Mouse (Mus musculus) testis, postnatal 14 days (tissue): ENCODE measurements around the gene Ank3.
"Not testable (repeated sequence)": the region's sequence is repeated elsewhere in the genome, so short reads cannot be mapped to it uniquely, and the experiment has no call there.

Source experiments
- DNase-seq: peaks from one replicate; pipeline ENCODE4 v3.0.0; 2021; ENCODE audit warnings: low spot score

Gene Ank3

DNA sequence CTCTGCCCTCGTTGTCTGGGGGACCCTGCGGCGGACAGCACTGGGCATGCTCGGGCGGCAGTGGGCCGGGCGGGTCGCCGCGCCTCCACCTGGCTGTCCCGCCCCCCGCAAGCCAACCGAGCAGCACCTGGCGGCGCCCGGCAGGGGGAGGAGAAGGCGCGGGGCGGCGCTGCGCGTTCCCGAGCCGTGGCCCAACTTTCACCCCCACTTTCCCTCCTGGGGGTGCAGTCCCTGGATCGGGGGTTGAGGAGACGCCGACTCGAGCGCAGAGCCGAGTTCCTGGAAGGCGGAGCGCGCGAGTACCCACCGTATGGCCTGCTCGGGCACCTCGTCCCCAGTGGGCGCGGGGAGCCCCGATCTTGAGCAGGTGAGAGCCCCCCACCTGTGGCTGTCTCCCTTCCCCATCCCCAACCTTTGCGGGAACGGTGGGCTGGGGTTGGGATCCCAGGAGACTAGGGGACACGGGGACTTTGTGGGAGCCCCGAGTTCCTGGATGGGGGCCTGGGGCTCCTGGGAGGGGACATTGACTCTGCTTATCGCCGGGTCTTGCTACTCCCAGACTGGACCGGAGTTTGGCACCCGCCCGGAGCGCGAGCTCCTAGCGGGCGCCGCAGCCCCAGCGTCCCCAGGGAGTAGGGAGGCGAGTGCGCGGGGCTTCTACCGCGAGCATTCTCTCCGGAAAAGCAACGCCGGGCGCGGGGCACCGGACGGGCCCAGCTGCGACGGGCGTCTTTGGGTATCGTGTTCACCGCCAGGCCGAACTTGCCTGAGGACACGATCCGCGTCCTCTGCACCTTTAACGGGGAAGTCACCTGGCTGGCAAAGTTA is at the start of gene Ank3:
TSS of gene Ank3 (plus strand) at position 11 of the 828 bp plus-strand sequence.
- peak; percentile 17 for DNase-seq

GRCm38 (mm10) chr10:69351071-69351841 is 47.3 kb upstream of the Ank3 start:
- no peak for DNase-seq

DNA sequence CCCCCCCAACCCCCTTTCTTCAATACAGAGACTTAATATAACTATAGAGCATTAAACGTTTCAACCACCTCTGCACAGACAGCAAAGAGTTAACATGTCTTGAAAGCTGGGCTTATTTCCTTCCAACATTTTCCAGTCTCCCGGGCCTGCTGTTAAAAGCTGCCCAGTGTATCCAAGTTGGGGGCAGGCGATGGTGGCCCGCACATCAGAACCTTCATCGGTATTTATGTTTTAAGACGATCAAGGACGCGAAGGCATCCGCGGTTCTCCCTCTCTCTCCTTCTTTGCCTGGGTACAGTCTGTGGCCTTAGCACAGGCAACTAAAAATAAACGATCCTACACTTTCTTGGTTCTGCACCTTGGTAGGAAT is 46.7 kb upstream of the Ank3 start:
- DNase-seq, result no peak

DNA sequence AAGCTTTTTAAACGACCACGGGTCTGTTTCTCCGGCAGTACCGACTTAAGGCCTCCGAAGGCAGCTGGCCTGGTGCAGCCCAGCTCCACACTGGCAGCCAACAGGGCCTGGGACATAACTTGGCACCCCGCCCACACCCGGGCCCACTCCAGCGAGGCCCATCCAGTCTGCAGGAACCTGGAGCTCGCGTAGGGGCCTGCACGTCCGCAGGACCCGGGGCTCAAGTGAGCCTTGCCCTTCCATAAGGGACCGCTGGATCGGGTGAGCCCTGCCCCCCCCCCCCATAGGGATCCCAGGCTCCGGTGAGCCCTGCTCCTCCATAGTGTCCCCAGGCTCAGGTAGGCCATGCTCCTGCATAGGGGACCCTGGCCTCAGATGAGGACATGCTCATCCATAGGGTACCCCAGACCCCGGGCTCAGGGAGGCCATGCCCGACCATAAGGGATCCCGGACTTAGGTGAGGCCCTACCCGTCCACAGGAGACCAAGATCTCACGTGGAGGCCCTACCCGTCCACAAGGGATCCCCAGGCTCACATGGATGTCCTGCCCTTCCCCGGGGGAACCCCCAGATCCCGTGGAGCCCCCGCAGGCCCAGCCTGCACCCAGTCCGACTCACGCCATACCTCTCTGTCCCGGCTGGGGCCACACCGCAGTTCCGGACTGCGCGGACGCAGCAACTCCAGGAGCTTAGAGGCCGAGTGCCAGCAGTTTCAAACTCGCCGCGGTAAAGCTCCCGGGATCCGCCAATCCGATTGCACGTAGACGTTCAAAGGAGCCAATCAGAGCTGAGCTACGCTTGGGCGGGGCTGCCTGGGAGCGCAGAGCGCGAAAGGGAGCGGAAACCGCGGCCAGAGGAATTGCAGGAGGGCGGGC is 46.1 kb upstream of the Ank3 start, which contains the start of gene Cdk1:
TSS of gene Cdk1 (minus strand) at position 727 of the 874 bp plus-strand sequence.
- peak; percentile 98 for DNase-seq

- not testable (repeated sequence) for DNase-seq
Measured at GRCm38 (mm10) chr10:69353086-69353479, 45.5 kb upstream of the Ank3 start.

- no peak for DNase-seq
Measured at GRCm38 (mm10) chr10:69359666-69360065, 38.9 kb upstream of the Ank3 start.

GRCm38 (mm10) chr10:69366208-69366607 is 32.4 kb upstream of the Ank3 start:
- peak; percentile 41 for DNase-seq

DNA sequence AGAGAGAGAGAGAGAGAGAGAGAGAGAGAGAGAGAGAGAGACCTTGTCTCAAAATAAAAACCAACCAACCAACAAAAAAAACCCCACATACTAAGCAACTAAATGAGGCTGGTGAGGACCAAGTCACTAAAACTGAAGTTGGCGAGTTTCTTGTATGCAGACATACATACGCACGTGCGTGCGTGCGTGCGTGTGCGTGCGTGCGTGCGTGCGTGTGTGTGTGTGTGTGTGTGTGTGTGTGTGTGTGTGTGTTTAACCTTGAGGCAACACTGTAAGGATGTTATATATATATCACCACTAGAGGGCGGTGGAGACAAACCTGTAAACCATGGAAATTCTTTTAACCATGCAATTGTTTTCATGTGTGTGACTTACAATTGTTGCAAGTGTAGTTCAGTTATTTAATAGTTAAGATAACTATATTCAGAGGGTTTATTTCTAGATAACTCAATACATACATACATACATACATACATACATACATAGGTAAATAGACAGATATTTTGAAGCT is 31.6 kb upstream of the Ank3 start:
- DNase-seq, result no peak

GRCm38 (mm10) chr10:69369321-69369720 is 29.3 kb upstream of the Ank3 start:
- no peak for DNase-seq

DNA sequence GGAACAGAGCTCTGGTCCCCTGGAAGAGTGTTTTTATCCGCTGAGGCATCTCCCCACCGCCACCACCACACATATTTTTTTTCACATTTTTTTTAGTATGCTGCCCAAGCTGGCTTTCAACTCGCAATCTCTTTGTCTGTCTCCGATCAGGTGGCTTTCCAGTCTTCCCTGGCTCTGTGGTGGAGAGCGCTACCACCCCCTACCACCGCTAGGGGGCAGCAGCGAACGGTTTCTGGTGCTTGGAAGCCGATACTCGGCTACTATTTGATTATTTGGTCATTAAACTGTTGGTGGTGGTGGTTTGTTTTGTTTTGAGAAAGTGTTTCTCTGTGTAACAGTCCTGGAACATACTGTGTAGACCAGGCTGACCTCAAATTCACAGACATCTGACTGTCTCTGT is 27.1 kb upstream of the Ank3 start:
- DNase-seq, result peak; percentile 25

DNA sequence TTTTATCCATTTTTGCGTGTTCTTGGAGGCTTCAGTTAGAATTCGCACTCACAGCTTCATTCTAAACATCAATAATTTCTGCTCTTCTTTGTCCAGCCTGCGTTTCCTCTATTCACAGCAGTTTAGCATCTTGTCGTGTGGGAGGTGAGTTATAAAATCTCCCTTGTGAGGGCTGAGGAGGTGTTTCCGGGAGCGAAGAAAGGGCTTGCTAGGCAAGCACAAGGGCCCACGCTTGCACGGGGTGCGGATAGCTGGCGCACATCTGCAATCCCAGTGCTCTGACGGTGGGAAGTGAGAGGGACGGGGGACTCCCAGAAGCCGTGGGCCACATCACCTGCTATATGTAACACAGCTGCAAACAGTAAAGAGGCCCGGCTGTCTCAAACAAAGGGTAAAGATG is 26.5 kb upstream of the Ank3 start:
- DNase-seq, result no peak

DNA sequence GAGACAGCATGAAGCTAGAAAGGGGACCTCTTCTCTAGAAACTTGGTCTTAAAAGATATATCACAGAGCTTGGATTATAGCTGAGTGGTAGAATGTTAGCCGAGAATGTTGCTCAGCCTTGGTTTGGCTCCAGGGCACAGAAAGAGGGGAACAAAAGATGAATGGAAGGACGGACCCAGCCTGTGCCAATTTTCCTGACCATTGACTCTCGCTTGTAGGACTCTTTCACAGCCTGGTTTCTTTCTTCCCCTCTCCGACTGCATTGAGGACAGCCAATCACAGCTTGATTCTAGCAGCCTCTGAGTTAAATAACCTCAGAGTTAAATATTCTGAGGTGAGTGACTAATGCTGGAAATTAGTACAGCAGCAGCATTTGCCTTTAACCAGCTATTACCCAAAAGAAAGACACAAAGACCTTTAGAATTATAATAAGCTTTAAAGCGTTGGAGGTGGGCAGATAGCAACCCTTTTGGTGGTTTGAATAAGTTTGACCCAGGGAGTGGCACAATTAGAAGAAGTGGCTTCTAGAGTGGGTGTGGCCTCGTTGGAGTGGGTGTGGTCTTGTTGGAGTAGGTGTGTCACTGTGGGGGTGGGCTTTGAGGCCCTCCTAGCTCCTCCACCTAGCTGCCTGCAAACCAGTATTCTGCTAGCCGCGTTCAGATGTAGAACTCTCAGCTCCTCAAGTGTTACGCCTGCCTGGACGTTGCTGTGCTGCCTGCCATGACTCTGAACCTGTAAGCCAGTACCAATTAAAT is 24.6 kb upstream of the Ank3 start:
- no peak for DNase-seq

GRCm38 (mm10) chr10:69375154-69375553 is 23.4 kb upstream of the Ank3 start:
- DNase-seq, result no peak

GRCm38 (mm10) chr10:69383186-69383585 is 15.4 kb upstream of the Ank3 start:
- no peak for DNase-seq

GRCm38 (mm10) chr10:69384640-69385039 is 13.9 kb upstream of the Ank3 start:
- DNase-seq, result no peak

DNA sequence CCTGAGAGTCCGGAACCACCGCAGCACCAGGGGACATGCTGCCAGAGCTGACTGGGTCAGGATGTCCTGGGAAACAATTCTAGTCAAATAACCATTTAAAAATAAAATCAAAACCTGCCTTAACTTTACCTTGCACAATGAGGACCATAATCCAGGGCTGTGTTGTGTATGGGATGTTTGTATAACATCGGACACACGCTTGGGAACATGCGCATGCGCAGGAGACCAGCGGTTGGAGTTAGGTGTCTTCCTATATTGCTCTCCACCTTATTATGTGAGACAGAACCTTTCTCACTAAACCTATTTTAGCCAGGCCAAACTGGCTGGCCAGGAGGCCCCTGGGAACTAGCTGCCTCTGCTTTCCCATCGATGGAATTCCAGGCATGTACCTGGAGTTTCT is 13.4 kb upstream of the Ank3 start:
- no peak for DNase-seq

- no peak for DNase-seq
Measured at GRCm38 (mm10) chr10:69386767-69387166, 11.8 kb upstream of the Ank3 start.

DNA sequence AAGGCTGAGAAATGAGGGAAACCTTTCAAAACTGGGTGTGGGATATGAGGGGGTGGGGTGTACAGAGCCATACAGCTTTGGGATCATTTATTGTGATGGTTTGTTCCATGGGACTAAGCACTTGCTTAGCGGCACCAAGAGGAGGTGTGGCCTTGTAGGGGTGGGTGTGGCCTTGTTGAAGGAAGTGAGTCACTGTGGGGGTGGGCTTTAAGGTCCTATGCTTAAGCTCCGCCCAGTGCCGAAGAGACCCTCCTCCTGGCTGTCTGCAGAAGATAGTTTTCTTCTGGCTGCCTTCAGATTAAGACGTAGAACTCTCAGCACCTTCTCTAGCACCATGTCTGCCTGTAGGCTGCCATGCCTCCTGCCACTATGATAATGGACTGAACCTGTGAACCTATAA is 9.1 kb upstream of the Ank3 start:
- DNase-seq, result no peak

DNA sequence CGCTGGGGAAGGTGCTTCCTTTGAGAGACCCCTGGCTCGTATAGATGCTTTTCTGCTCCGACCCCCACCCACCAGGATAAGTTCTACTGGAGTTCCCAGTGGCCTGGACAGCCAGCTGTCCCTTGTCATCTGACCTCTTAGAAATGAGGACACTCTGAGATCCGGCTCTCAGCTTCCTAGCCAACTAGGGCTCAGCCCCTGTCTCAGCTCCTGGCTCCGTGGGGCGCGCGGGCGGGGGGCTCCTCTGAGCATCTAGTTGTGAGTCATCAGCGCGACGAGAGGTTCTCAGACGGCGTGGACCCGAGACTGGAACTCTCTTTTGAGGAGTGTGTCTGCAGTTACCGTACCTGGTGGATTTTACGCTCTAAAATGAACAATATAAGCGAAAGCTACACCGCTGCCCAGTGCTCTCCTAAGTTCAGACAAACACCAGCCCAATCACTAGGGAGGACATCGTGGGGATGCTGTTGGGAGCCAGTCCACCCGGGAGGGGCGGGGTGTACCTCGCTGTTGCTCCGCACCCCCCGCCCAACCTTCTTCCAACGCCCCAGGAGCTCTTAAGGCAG is 293 bp upstream of the Ank3 start:
- no peak for DNase-seq

- DNase-seq, result no peak
Measured at GRCm38 (mm10) chr10:69399814-69400385, 1.3 kb downstream of the Ank3 start.

GRCm38 (mm10) chr10:69405431-69405830 is 6.9 kb downstream of the Ank3 start:
- DNase-seq, result no peak
